Mouse (Mus musculus) kidney, embryonic 14.5 days (tissue): ENCODE measurements at regions not wholly inside any gene's neighbourhood (a gene's known extent, or its start where the extent isn't known, plus 50 kb on each side); places are given as distances from the start of the nearest gene placed in this dataset.

ENCODE experiments used
- ATAC-seq: fragments of 200-750 bp; cut with Nextera tagmentation; 2 replicates; pipeline ENCODE4 v1.8.0; 2017; ENCODE audit warnings: moderate number of reproducible peaks, mild to moderate bottlenecking, moderate TSS enrichment, moderate library complexity; ENCODE audit not compliant: low FRiP score, low TSS enrichment
- H3K27ac ChIP-seq: fragments of 300-500 bp; sonication (generic); 2 replicates; pipeline ENCODE4 v1.5.1; 2014; ENCODE audit warnings: low read depth, mild to moderate bottlenecking, low read length, moderate library complexity, mixed read lengths
- H3K27me3 ChIP-seq: fragments of 300-500 bp; sonication (generic); 2 replicates; pipeline ENCODE4 v1.6.1; 2014; ENCODE audit warnings: mild to moderate bottlenecking, low read length; ENCODE audit not compliant: control insufficient read depth, insufficient read depth
- H3K36me3 ChIP-seq: fragments of 300-500 bp; sonication (generic); 2 replicates; pipeline ENCODE4 v1.6.1; 2014; ENCODE audit warnings: low read length, mixed read lengths; ENCODE audit not compliant: control insufficient read depth, insufficient read depth
- H3K4me1 ChIP-seq: fragments of 300-500 bp; sonication (generic); 2 replicates; pipeline ENCODE4 v1.6.1; 2014; ENCODE audit warnings: low read length, mixed read lengths; ENCODE audit not compliant: control insufficient read depth, insufficient read depth
- H3K4me2 ChIP-seq: fragments of 300-500 bp; sonication (generic); replicated peaks from 2 replicates; pipeline ENCODE4 v1.6.1; 2014; ENCODE audit warnings: low read depth, mild to moderate bottlenecking, low read length
- H3K4me3 ChIP-seq: fragments of 300-500 bp; sonication (generic); 2 replicates; pipeline ENCODE4 v1.5.1; 2014; ENCODE audit warnings: mild to moderate bottlenecking, low read length
- H3K9ac ChIP-seq: fragments of 300-500 bp; sonication (generic); 2 replicates; pipeline ENCODE4 v1.6.1; 2014; ENCODE audit warnings: low read depth, mild to moderate bottlenecking, low read length, moderate library complexity
- H3K9me3 ChIP-seq: fragments of 300-500 bp; sonication (generic); 2 replicates; pipeline ENCODE4 v1.6.1; 2016; ENCODE audit warnings: low read length; ENCODE audit not compliant: control insufficient read depth
- WGBS: fragments of 180-500 bp; shearing (Covaris S2); extraction: QIAGEN DNeasy Blood & Tissue Kit; methylation state at CpG from one replicate; pipeline ENCODE4 v1.1.7; 2014; 5-methylcytosine and 5-hydroxymethylcytosine counted together

DNA sequence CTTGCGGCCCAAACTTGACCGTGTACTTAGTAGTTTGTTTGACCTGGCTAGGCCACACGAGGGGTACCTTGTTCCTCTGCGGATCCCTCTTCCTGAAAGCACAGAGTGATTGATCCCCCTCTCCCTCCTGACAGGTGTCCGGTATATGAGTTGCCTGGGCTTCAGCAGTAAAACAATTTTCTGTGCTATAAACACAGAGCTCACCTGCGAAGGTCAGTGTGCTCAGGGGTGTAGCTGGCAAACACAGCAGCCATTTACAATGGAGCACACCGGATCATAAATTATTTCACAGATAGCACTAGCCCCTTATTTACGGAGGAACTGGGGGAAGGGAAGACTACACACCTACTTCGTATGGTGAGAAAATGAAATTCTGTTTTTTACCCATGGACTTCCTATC is 92.5 kb upstream of the Klf4 start:
- H3K27ac ChIP-seq = no peak overlapping the region
- H3K27me3 ChIP-seq = no peaks in the 10 kb centered on the region
- H3K4me2 ChIP-seq = no peak overlapping the region
- H3K36me3 ChIP-seq = no peaks in the 10 kb centered on the region
- no peaks in the 10 kb centered on the region for H3K4me1 ChIP-seq
- H3K9ac ChIP-seq = no peak overlapping the region
- H3K4me3 ChIP-seq = no peak overlapping the region
- ATAC-seq = no peak
- 83% methylated on average over 9 of the region's 9 CpGs for WGBS
- H3K9me3 ChIP-seq = no peaks in the 10 kb centered on the region

GRCm38 (mm10) chr4:55623151-55623760 is 91.0 kb upstream of the Klf4 start:
- H3K9ac ChIP-seq = no peak overlapping the region
- no peaks in the 10 kb centered on the region for H3K4me1 ChIP-seq
- no peaks in the 10 kb centered on the region for H3K9me3 ChIP-seq
- no peaks in the 10 kb centered on the region for H3K27me3 ChIP-seq
- no peak overlapping the region for H3K4me3 ChIP-seq
- WGBS = 83% methylated on average over 4 of the region's 4 CpGs
- ATAC-seq = no peak
- H3K27ac ChIP-seq = no peak overlapping the region
- no peak overlapping the region for H3K4me2 ChIP-seq
- H3K36me3 ChIP-seq = no peaks in the 10 kb centered on the region

- ATAC-seq = no peak
- H3K9ac ChIP-seq = no peak overlapping the region
- H3K27me3 ChIP-seq = no peaks in the 10 kb centered on the region
- no peaks in the 10 kb centered on the region for H3K9me3 ChIP-seq
- no peak overlapping the region for H3K4me2 ChIP-seq
- H3K4me1 ChIP-seq = no peaks in the 10 kb centered on the region
- H3K36me3 ChIP-seq = no peaks in the 10 kb centered on the region
- H3K27ac ChIP-seq = no peak overlapping the region
- WGBS = 67% methylated on average over 4 of the region's 4 CpGs
- no peak overlapping the region for H3K4me3 ChIP-seq
These were observed 90.4 kb upstream of the Klf4 start for GRCm38 (mm10) chr4:55622651-55623050.

DNA sequence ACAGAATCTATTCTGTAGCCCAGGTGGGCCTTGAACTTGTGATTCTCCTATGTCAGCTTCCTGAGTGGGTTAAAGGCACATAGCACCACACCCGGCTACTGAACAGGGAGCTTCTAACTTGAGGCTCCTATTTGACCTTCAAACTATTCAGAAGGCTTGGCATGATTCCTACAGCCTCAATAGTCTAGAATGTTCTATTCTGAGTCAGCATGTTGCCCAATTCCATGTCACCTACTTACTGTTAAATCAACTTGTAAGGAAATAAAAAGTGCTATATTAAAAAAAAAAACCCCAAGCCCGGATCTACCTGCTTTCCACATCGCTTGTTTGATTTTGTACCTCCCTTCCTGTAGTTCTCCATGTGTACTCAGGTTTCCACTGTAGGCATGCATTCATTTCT is 87.6 kb upstream of the Klf4 start:
- no peak for ATAC-seq
- WGBS = 82% methylated on average over 3 of the region's 3 CpGs
- no peaks in the 10 kb centered on the region for H3K27me3 ChIP-seq
- H3K4me3 ChIP-seq = no peak overlapping the region
- no peak overlapping the region for H3K4me2 ChIP-seq
- H3K36me3 ChIP-seq = no peaks in the 10 kb centered on the region
- no peak overlapping the region for H3K9ac ChIP-seq
- H3K27ac ChIP-seq = no peak overlapping the region
- no peaks in the 10 kb centered on the region for H3K9me3 ChIP-seq
- H3K4me1 ChIP-seq = no peaks in the 10 kb centered on the region

DNA sequence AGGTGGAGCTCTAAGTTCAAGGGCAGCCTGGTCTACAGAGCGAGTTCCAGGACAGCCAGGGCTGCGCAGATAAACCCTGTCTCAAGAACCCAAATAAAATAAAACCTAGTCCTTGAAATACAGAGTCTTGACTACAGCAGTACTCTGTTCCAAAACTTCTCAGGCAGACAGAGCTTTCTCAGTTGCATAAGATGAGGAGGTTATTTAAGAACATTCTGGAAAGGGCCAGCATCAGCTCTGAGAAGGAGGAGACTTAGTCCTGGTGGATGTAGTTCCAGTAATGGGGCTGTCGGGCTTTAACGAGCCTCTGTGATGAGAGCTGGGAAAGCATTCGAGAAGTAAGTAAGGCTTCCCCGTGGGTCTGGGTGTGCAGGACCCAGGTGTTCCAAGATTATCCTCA is 83.5 kb upstream of the Klf4 start:
- ATAC-seq = no peak
- 79% methylated on average over 6 of the region's 6 CpGs for WGBS

GRCm38 (mm10) chr4:55613523-55613922 is 81.3 kb upstream of the Klf4 start:
- no peak overlapping the region for H3K4me2 ChIP-seq
- H3K27me3 ChIP-seq = no peaks in the 10 kb centered on the region
- no peak overlapping the region for H3K9ac ChIP-seq
- H3K36me3 ChIP-seq = no peaks in the 10 kb centered on the region
- H3K27ac ChIP-seq = no peak overlapping the region
- WGBS = 87% methylated on average over 3 of the region's 3 CpGs
- no peaks in the 10 kb centered on the region for H3K9me3 ChIP-seq
- no peak for ATAC-seq
- no peak overlapping the region for H3K4me3 ChIP-seq
- no peaks in the 10 kb centered on the region for H3K4me1 ChIP-seq

More for the DNA sequence above, 83.5 kb upstream of the Klf4 start:
- no peaks in the 10 kb centered on the region for H3K27me3 ChIP-seq
- no peak overlapping the region for H3K9ac ChIP-seq
- H3K36me3 ChIP-seq = no peaks in the 10 kb centered on the region
- no peaks in the 10 kb centered on the region for H3K9me3 ChIP-seq
- no peak overlapping the region for H3K27ac ChIP-seq
- no peak overlapping the region for H3K4me2 ChIP-seq
- no peak overlapping the region for H3K4me3 ChIP-seq
- no peaks in the 10 kb centered on the region for H3K4me1 ChIP-seq

GRCm38 (mm10) chr4:55610998-55611397 is 78.7 kb upstream of the Klf4 start:
- Histone ChIP-seq H3K27ac (no peak overlapping the region), H3K4me2 (no peak overlapping the region), H3K9ac (no peak overlapping the region), H3K27me3 (no peaks in the 10 kb centered on the region), H3K4me3 (no peak overlapping the region), H3K9me3 (no peaks in the 10 kb centered on the region), H3K36me3 (no peaks in the 10 kb centered on the region), H3K4me1 (no peaks in the 10 kb centered on the region)
- no peak for ATAC-seq
- WGBS = 91% methylated on average over 4 of the region's 4 CpGs

- Histone ChIP-seq H3K9ac (no peak overlapping the region), H3K27me3 (no peaks in the 10 kb centered on the region), H3K36me3 (no peaks in the 10 kb centered on the region), H3K4me2 (no peak overlapping the region), H3K4me3 (no peak overlapping the region), H3K27ac (no peak overlapping the region), H3K4me1 (no peaks in the 10 kb centered on the region), H3K9me3 (no peaks in the 10 kb centered on the region)
- 87% methylated on average over 5 of the region's 5 CpGs for WGBS
- ATAC-seq = no peak
These were observed 76.9 kb upstream of the Klf4 start for GRCm38 (mm10) chr4:55609214-55609613.

DNA sequence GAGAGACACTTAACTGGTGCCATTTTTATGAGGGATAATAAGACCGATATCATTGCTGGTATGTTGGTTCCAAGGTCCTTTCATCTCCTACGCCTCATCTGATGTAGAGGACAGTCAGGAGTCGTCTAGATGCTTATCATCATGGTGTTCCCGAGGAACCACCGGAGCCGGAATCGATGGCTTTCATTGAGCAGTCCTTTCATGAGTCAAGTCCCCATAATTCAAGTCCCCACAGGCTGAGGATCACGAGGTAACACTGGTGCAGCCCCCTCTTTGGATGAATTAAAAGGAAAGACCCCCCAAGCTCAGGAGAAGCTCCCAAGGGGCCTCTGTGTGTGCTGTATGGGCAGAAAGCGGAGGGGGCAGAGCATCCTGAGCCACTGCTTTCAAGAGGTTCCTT is 73.3 kb upstream of the Klf4 start:
- no peaks in the 10 kb centered on the region for H3K4me1 ChIP-seq
- no peak overlapping the region for H3K9ac ChIP-seq
- no peak overlapping the region for H3K27ac ChIP-seq
- H3K4me3 ChIP-seq = no peak overlapping the region
- no peak for ATAC-seq
- H3K27me3 ChIP-seq = no peaks in the 10 kb centered on the region
- H3K36me3 ChIP-seq = no peaks in the 10 kb centered on the region
- H3K9me3 ChIP-seq = no peaks in the 10 kb centered on the region
- 74% methylated on average over 9 of the region's 9 CpGs for WGBS
- no peak overlapping the region for H3K4me2 ChIP-seq
